Mouse (Mus musculus) cerebellum, postnatal 14 days (tissue): ENCODE results near the gene Rhbdf2.
A peak's percentile ranks its signal among the peaks of the same experiment; 100 is the strongest.

Source experiments
- DNase-seq, 2 experiments: peaks; one replicate each; pipeline ENCODE4 v3.0.0; 2021; ENCODE audit warnings: mixed read lengths in 2 of 2

Rhbdf2 gene

DNA sequence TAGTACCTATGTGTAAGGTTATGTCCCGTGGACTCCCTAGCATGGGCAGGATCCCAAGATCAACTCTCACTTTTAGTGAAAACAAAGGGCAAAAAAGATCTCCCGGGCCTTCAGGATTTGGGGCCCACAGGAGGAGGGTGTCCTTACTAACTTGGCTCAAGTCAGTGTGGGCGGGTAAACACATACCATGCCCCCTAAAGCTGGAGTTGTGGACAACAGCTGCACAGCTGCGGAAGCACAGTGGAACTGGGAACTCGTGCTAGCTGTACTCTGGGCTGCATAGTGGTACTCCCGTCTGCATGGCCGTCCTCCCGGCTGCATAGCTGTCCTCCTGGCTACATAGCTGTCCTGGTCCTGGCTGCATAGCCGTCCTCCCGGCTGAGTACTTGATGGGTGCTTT, 31.4 kb upstream of the Rhbdf2 start:
- no peak for DNase-seq

DNA sequence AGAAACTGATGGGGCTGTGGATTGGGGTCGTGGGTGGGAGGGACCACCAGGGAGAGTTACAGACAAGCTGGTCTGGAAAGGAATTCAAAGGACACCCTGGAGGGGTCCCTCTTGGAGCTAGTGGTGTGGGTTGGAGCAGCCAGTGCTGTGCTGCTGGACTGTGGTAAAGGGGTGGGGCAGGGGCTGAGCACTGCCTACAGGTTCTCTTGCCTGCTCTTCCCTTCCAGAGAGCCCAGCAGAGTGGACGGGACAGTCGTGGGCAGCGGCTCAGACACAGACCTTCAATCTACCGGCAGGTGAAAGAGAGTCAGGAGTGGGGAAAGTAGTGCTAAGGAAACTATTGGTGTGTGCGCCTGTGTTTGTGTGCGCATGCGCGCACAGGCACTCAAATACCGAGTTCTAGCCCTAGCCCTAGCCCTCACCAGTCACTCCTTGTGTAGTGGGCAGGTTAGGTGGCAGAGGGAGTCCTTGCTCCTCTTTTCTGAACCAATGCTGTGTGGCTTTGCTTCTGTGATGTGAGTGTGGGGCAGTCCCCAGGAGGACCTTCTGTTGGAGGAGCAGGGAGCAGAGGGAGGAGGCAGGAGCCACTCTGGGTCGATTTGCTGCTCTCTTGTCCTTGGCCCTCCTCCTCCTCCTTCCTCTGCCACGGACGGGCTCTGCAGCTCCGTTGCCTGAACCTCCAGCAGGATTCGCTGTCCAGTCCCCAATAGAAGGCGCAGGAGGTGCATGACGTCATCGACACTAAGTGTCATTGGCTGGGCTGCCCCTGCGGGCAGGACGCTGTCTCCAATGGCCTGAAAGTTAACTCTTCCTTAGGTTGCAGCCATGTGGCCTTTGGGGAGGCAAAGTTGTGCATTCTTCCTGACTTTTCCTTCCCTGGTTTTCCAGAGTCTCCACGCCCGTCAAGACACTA, 30.7 kb upstream of the Rhbdf2 start:
- peak; percentile 94 to 96 for DNase-seq

DNA sequence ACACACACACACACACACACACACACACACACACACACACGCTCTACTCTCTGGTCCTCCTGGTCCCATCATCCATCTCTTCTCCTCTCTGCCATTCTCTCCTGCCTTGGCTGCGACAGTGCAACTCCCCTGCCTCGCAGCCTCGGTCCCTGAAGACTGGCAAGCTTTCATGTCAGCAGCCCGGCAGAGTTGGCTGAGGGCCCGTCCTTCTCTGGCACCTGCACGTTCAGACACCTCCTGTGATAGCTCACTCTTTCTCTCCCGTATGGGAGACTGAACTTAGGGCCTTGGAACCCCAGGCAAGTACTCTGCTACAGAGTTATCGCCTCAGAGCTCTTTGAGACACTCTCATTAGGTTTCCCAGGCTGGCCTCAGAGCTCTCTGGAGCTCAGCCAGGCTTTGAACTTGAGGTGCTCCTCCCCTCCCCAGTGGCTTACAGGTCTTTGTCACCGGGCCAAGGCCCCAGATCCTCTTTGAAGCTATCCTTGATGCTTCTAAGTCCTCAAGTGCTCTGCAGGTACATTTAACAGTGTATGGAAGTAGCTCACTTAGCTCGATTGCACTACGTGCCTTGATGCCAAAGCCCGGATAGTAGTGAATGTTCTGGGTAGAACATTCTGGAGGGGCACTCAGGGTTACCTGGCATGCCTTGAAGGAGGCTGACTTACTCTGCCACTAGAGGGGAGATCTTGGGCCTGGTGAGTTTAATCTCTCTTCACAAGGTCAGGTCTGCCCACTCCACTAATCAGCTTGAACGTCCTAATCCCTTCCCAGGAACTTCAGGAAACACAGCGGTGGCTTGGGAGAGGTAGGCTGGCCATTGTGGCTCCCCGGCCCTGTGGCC, 29.8 kb upstream of the Rhbdf2 start:
- DNase-seq: peak; percentile 88 to 90

DNA sequence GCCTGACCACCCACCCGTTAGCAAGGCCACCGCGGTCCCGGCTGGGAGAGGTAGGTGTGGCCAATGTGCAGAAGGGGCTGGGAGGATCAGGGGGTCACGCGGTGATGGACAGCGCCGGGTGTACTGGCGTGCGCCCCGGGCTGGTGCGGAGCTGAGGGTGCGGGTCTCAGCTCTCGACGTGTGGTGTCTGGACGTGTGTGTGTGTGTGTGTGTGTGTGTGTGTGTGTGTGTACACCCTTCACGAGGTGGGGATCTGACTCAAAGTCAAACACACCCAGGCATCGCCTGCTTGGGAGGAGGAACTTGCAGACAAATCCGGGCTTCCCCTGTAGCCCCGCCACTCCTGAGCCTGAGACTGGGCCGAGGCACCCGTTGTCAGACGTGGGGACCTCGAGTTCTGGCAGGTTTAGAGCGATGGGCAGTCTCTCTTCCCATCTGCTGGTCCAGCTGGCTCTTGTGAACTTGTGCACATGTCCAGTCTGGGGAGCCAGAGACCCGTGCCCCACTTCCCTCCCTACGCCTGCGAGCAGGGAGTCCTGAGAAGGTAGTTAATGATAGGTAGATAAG, 27.5 kb upstream of the Rhbdf2 start, which contains the start of gene Cygb:
TSS of gene Cygb (minus strand) at position 59 of the 567 bp plus-strand sequence.
- DNase-seq: peak; percentile 87 to 89

DNA sequence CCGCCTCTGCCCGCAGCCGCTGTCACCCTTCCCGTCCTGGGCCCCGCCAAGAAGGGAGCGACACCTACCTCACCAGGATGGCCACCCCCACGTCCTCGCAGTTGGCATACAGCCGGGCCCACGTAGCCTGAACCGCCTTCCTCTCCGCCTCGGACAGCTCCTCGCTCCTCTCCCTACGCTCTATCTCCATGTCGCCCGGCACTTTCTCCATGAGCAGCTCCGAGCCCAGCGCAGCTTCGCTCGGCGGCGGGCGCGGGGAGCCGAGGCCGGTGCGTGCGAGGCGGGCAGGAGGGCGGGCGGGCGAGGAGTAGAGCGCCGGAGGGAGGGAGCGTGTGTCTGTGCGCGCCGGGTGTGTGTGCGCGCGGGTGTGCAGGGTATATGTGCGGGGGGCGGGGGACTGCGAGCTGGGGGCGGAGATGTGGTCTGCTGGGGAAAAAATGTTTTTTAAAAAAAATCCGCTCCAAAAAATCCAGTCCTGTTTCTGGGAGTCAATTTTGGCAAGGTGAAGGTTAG, 26.9 kb upstream of the Rhbdf2 start:
- peak; percentile 79 for DNase-seq

DNA sequence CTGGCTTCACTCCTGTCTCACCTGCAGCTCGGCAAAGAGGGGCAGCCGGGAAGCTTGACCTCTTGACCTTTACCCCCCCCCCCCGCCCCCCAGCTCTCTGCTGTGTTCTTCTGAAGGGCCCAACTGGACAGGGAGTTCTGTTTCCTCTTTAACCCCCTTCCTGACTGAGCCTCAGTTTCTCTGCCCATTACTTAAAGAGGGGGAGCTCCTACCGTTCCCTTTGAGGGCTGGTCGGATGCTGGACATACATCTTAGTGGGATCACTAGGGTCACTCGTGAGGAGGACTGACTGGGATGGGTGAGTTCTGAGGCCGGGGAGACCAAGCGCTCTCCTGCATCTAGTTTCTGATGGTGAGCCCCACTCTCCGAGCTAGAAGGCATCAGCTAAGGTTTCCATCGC, 26.4 kb upstream of the Rhbdf2 start, which contains the start of gene Prcd:
TSS of gene Prcd (plus strand) at position 301 of the 400 bp plus-strand sequence.
- DNase-seq: no peak

DNA sequence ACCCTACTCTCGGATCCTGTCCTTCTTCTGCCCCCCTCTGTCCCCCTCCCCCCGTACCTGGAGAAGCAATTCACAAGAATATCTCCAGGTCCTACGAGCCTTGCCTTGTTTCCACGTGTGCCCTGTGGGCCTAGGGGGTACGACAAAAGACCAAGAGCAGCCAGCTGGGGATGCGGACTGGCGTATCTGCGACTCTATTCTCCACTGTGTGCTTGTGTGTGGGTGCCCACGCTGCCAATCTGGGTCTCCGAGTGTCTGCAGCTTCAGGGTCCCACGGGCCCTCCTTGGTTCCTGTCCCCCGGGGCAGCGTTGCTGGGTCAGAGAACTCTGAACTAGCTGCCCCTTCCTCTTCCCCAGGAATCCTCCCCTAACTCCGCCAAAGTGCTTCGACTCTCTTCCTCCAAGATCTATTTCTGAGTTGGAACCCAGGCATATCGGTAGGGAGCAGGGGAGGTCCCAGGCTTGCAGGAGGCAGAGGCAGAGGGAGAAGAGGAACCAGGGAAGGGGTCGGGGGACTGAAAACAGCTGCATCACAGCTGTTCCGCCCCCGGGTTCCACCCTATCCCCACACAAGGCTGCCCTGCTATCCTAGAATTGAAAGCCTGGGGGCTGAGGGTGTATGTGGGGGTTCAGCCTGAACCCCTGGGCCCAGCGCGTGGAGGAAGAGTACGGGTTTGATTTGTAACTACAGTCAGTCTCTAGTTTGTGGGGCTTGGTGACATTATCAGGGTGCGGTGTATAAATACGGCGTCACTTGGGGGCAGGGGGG, 25.7 kb upstream of the Rhbdf2 start:
- no peak for DNase-seq

DNA sequence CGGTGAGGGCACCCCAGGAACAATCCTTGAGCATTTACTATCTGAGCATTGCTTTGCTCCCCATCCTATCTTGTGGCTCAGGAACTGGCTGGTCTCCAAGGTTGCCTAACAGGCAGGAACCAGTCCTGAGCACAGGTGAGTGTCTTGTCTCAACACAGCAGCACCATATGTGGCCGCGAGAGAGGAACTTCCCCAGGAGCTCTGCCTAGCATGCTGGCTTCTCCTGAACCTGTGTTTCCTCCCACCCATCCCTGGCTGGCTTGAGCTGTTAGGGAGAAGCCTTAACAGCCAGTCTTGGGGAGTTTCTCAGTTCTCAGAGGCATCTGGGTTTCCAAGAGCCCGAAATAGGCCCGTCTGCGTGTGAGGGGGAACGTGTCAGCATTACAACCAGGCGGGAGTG, 24.5 kb upstream of the Rhbdf2 start:
- peak in 1 of 2 experiments; percentile 59 for DNase-seq

DNA sequence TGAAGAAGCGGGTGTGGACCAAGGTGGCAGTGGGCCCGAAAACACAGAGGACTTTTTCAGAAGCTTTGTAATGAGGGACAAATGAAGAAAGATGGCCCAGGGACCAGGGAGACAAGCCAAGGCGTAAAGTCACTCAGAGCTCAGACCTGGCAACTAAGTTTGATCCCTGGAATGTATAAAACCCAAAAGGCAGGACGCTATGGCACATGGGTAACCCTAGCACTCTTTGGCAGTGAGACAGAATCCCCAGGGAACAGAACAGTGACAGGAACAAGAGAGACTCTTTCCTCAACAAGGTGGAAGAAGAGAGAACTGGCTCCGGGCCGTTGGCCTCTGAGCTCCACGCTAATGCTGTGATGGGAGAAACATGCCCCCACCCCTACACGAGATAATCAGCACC, 24.0 kb upstream of the Rhbdf2 start:
- DNase-seq: no peak

DNA sequence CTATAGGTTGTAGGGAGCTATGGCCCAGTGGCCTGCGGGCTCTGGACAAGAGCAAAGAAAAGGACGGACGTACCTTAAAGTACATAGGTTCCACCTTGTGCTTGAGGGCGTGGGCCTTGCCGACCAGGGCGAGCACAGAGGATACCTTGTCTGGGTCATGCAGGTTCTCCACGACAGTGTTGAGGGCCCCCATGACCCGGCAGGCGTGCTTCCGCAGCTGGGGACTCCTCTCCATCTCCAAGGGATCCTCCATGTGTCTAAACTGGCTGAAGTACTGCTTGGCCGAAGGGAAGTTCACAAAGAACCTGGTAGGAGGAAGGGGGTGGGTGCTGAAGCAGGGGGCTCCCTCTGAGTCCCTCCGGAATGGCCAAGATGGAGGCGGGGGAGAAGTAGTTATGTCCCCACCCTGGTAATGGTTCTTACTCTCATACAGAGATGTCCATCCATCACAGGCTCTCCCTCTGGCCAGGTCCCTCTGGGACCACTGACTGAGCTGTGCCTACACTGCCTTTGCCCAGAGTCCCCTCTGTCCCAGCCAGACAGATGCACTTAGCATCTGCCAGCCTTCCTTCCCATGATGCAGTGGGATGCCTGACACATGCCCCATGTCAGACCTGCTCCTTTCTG, 23.0 kb upstream of the Rhbdf2 start:
- no peak for DNase-seq

DNA sequence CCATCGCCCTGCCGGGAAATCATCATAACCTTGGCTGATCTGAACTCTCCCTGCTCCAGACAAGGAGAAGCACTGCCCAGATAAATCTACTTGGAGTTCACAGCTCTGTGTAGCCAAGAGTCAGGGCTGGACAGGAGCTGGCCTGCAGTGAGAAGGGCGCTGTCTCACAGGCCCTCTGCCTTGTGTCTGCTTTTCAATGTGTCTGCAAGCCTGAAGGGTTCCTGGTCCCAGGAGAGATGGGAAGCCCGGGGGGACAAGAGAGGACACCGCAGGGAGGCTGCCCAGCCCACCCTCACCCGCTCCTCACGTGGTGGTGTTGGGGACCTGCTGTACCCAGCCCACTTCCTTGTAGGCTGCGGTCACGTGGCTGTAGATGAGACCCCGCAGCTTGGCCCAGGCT, 22.2 kb upstream of the Rhbdf2 start:
- DNase-seq: no peak

DNA sequence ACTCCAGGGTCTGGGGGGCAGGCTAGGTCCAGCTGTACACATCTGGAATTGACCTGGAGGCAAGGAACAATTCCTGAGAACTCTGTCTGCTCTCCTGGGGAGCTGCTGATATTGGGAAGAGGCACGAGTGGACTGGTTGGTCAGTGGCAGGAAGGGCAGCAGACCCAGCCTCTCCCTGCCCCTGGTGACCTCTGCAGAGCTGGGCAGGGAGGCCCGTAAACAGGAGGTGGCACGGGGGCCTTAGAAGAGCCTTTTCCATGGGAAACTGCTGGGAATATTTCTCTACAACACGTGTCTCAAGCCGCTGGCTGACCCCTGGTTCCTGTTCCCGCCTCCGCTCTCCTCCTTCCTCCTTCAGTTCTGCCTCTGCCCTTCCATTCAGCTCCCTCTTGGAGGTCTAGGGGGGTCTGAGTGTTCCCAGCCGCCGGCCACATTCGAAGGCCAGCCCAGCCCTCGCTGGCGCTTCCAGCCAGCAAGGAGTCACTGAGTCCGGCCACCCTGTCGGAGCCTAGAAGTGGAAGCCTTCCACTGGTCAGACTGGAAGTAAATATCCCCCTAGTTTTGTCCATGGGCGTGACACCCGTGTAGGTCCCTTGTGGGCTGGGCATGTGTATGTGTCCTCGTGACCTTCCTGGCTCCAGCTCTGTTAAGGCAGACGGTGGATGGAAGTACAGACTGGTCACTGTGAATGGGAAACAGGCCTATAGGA, 21.5 kb upstream of the Rhbdf2 start:
- no peak for DNase-seq

DNA sequence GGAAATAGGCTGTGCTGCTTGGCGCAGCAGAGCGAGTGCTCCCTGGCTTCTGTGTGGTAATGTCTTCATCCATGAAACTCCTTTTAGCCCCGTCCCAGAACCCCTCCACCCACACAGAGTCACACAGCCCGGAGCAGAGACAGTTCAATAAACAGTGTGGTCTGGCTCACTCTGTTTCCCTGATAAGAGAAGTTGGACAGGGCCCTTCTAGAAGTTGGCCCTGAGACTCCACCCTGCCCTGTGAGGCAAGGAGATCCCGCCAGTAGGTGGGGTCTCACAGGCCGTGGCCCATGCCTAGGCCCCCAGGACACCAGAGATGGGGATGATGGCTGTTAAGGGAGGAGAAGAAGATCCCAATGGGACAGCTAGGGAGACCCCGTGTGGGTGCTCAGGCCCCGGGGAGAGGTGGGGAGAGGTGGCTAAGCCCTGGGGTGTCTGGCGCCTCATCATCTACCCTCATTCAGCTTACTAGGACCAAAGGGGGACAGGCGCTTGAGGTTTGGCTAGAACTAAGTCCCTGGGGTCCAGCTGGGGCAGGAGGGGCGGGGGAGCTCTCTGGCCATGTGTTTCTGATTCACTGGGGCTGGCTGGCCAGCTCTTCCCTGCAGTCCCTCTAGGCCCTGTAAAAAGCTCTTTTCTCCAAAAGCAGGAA, 20.6 kb upstream of the Rhbdf2 start:
- DNase-seq: no peak

DNA sequence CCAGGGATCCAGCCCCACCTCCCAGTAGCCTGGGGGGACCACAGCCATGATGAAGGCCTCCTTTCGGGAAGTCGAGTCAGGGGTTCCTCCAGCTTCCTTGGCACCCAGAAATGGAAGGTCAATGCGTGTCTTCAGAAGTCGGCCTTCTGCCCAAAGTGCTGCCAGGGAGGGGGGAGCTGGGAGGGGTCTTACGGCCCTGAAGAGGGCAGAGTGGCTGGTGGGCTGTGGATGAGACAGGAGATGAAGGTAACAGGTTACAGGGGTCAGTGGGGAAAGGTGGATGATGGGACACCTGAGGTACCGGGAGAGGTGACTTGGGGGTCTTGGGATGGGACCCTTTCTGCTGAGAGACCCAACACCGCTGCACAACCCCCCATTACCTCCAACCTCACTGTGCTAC, 20.0 kb upstream of the Rhbdf2 start:
- DNase-seq: no peak

DNA sequence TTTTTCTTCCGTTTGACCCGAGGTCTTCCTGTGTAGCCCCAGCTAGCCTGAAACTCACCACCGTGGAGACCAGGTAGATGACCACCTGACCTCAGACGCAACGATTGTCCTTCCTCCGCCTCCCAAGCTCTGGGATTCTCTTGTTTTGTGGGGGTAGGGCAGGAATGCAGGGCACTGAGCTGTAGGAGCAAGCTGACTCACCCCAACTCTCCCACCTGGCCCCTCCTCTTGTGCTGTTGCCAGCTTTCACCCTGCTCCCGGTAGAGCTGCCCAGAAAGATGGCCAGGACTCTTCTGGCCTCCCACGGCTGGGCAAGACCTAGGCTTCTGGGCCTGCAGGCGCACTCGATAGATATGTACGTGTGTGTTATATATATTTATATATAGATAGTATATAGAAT, 19.3 kb upstream of the Rhbdf2 start:
- DNase-seq: no peak

DNA sequence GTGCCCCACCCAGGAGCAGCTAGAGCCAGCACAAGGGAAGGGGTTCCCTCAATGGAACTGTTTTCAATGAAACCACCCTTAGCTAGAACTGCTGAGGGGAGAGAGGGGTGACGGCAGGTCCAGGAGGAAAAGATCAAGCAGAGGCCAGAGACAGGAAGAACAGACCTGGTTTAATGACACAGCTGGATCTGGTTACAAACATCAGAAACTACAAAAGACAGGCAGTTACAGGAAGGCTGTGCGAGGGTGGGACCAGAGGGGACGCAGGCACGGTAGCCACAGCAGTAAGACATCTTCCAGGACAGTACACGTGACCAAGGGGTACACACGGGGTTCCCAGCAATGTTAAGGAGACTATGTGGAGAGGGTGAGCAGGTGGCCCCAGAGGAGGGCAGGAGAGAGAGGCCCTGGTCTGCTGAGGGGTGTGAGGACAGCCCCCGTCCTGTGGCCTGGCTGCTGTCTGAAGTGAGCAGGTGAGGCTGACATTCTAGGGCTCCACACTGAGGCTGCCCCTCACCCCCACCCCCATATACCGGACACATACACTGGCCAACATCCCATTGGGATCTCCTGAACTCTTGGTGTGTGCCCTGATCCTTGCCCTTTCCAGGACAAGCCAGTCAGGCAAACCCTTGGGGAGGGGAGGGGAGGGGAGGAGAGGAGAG, 18.8 kb upstream of the Rhbdf2 start:
- no peak for DNase-seq

DNA sequence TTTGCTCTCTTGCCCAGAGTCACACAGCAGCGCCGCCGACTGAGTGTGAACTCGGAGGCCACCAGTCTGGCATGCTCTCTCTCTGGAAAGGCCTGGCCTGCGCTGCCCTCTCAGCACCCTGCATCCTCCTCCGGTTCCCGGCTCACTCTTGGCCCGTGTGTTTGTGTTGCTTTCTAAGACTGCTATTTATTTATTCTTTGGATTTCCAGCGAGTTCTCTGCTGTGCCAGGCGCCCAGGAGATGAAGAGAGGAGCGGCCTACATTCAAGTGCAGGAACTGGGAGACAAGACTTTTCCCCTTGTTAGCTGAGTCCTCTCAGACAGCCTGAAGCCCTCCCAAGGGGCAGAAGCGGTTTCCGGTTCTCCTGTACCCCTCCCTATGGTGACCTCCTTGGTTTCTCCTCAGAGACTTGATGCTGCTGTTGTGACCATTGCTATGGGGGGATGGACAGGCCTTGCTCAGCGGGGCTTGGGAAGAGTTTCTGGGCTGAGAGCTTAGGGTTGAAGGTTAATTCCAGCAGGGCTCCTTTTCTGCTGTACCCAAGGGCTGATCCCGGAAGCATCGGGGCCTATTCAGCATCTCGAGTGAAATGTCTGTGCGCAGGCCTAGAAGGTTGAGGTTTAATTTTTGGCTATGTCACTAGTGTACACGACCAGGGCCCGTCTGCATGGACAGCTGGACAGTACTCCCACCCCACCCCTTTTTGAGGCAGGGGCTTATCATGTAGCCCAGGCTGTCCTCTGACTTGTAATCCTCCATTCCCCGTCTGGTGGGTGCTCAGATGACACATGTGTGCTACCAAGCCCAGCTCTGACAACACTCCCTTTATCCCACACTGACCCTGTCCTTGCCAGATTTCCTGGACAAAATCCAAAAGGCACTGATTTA, 17.6 kb upstream of the Rhbdf2 start:
- peak in 1 of 2 experiments; percentile 58 for DNase-seq

DNA sequence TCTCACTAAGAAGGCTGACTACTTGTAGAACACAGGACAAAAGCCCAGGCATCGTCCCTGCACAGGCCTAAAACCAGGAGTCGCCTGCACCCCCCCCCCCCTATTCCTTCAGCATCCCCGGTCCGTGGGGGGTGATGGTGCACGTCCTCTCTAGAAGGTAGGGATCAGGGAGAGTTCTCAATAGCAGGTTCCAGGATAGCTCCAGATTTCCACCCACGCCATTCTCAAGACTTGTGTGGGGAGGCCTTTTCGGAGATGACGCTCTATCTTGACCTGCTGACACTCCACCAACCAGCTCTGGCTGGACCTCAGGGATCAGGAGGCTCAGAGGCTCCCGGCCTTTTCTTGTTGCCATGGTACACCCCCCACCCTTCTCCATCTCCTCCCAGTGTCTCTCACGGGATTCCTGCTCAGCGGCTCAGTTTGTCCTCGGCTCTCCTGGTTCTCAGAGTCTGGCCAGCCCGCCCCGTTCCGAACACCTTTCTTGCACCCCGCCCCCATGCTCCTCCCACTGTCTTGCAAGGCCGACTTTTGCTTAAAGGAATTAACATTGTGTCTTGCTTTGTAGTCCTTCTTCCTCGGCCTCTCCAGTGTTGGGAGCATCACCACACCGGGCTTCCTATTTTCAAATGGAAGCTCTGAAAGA, 16.9 kb upstream of the Rhbdf2 start:
- DNase-seq: peak in 1 of 2 experiments; percentile 58
